Mouse (Mus musculus) lung, postnatal 0 days (tissue): ENCODE data around the gene Impg2. TPM values are rescaled to one million over a fixed set of nuclear protein-coding genes. Genes with fewer than 3 reads are reported as not detected.

Source experiments
- ATAC-seq: fragments of 200-750 bp; cut with Nextera tagmentation; 2 replicates; pipeline ENCODE4 v1.8.0; 2017; ENCODE audit warnings: moderate library complexity
- DNase-seq: peaks from one replicate; pipeline ENCODE4 v3.0.0-alpha.2; 2016; ENCODE audit warnings: low spot score
- H3K27ac ChIP-seq: fragments of 300-500 bp; sonication (generic); 2 replicates; pipeline ENCODE4 v1.5.1; 2014; ENCODE audit warnings: antibody characterized with exemption, mild to moderate bottlenecking, low read length, mixed read lengths
- H3K27me3 ChIP-seq: fragments of 300-500 bp; sonication (generic); replicated peaks from 2 replicates; pipeline ENCODE4 v1.6.1; 2014; ENCODE audit warnings: low read length, mixed read lengths; ENCODE audit not compliant: insufficient read depth
- H3K36me3 ChIP-seq: fragments of 300-500 bp; sonication (generic); 2 replicates; pipeline ENCODE4 v1.6.1; 2014; ENCODE audit warnings: low read length, mixed read lengths; ENCODE audit not compliant: insufficient read depth
- H3K4me1 ChIP-seq: fragments of 300-500 bp; sonication (generic); 2 replicates; pipeline ENCODE4 v1.6.1; 2014; ENCODE audit warnings: antibody characterized with exemption, low read depth, low read length, mixed read lengths; ENCODE audit not compliant: insufficient read depth
- H3K4me2 ChIP-seq: fragments of 300-500 bp; sonication (generic); replicated peaks from 2 replicates; pipeline ENCODE4 v1.6.1; 2014; ENCODE audit warnings: low read depth, mild to moderate bottlenecking, low read length, moderate library complexity, mixed read lengths
- H3K4me3 ChIP-seq: fragments of 300-500 bp; sonication (generic); 2 replicates; pipeline ENCODE4 v1.5.1; 2014; ENCODE audit warnings: low read depth, low read length
- H3K9ac ChIP-seq: fragments of 300-500 bp; sonication (generic); replicated peaks from 2 replicates; pipeline ENCODE4 v1.6.1; 2014; ENCODE audit warnings: low read depth, mild to moderate bottlenecking
- H3K9me3 ChIP-seq: fragments of 300-500 bp; sonication (generic); 2 replicates; pipeline ENCODE4 v1.6.1; 2016; ENCODE audit warnings: low read length, mixed read lengths
- CTCF ChIP-seq: IDR thresholded peaks from 2 replicates; pipeline ENCODE4 v1.5.1; 2016; ENCODE audit warnings: antibody characterized with exemption, mild to moderate bottlenecking
- EP300 ChIP-seq: IDR thresholded peaks from 2 replicates; pipeline ENCODE4 v1.6.1; 2016; ENCODE audit warnings: antibody characterized with exemption, mild to moderate bottlenecking, control low read depth
- WGBS: fragments of 180-500 bp; shearing (Covaris S2); extraction: QIAGEN DNeasy Blood & Tissue Kit; methylation state at CpG from one replicate; pipeline ENCODE4 v1.1.7; 2014; 5-methylcytosine and 5-hydroxymethylcytosine counted together
- polyA plus RNA-seq: library from polyadenylated mRNA; unstranded; fragments of >200 nt; fragmentation: Nextera tagmentation; extraction: Ambion mirVana; gene quantifications from 2 replicates; pipeline ENCODE4 v1.2.1, GENCODE M21; 2015

The Impg2 gene
- polyA plus RNA-seq, 1 experiment from 2014 or later = 0.10 TPM

- 75% methylated on average over 4 of the region's 4 CpGs for WGBS
- Histone ChIP-seq H3K4me2 (no peak overlapping the region), H3K27me3 (no peaks in the 10 kb centered on the region), H3K9me3 (no peaks in the 10 kb centered on the region), H3K9ac (no peak overlapping the region), H3K4me3 (no peak overlapping the region), H3K4me1 (no peaks in the 10 kb centered on the region), H3K36me3 (no peaks in the 10 kb centered on the region), H3K27ac (no peak overlapping the region)
- TF ChIP-seq CTCF = no peak
- TF ChIP-seq EP300 = no peak
- DNase-seq (no peak), ATAC-seq (no peak)
These were observed 103.5 kb downstream of the Impg2 start for GRCm38 (mm10) chr16:56307575-56307974.

- peak; percentile 69 for TF ChIP-seq CTCF
- TF ChIP-seq EP300 = no peak
- peak; percentile 47 for DNase-seq
These were observed 107.2 kb downstream of the Impg2 start for GRCm38 (mm10) chr16:56311291-56311690.

More at GRCm38 (mm10) chr16:56311291-56311690, 107.2 kb downstream of the Impg2 start:
- Histone ChIP-seq H3K27ac (no peak overlapping the region), H3K4me1 (no peaks in the 10 kb centered on the region), H3K9me3 (no peaks in the 10 kb centered on the region), H3K36me3 (no peaks in the 10 kb centered on the region), H3K4me3 (no peak overlapping the region), H3K4me2 (no peak overlapping the region), H3K9ac (no peak overlapping the region), H3K27me3 (no peaks in the 10 kb centered on the region)
- no peak for ATAC-seq

Other genes starting within 250 kb of the Impg2 start
- 641 and 650 TPM in 2 replicates for gene Rpl24, start 238.0 kb upstream of the Impg2 start, polyA plus RNA-seq
- 8.4 and 9.3 TPM in 2 replicates for gene Zbtb11, start 230.4 kb upstream of the Impg2 start, polyA plus RNA-seq
- 166 and 175 TPM in 2 replicates for gene Pcnp, start 174.6 kb upstream of the Impg2 start, polyA plus RNA-seq
- gene Trmt10c, start 166.5 kb upstream of the Impg2 start, polyA plus RNA-seq = 13.0 and 16.0 TPM in 2 replicates
- 19.9 and 21.2 TPM in 2 replicates for gene Senp7, start 156.0 kb upstream of the Impg2 start, polyA plus RNA-seq